Mouse (Mus musculus): ENCODE results near the gene Adgrv1.

Gene Adgrv1

GRCm38 (mm10) chr13:81142268-81142884 lies 490.6 kb downstream of the Adgrv1 start:
- DNase-seq (ENCODE audit: low spot score in 2 of 2), result no peak

GRCm38 (mm10) chr13:81136652-81137422 lies 496.1 kb downstream of the Adgrv1 start:
- peak; percentile 15 to 25 for DNase-seq (ENCODE audit: low spot score in 2 of 2)

- DNase-seq (ENCODE audit: low spot score in 2 of 2), result no peak
Measured at GRCm38 (mm10) chr13:81135953-81136352, 497.0 kb downstream of the Adgrv1 start.

- no peak for DNase-seq (ENCODE audit: low spot score in 2 of 2)
Measured at GRCm38 (mm10) chr13:81134412-81134811, 498.5 kb downstream of the Adgrv1 start.

GRCm38 (mm10) chr13:81133336-81133735 lies 499.6 kb downstream of the Adgrv1 start:
- DNase-seq (ENCODE audit: low spot score in 2 of 2), result no peak

GRCm38 (mm10) chr13:81132691-81133090 lies 500.3 kb downstream of the Adgrv1 start:
- no peak for DNase-seq (ENCODE audit: low spot score in 2 of 2)

GRCm38 (mm10) chr13:81131860-81132259 lies 501.1 kb downstream of the Adgrv1 start:
- no peak for DNase-seq (ENCODE audit: low spot score in 2 of 2)

GRCm38 (mm10) chr13:81130742-81131524 lies 502.0 kb downstream of the Adgrv1 start:
- DNase-seq (ENCODE audit: low spot score in 2 of 2), result no peak

- no peak for DNase-seq (ENCODE audit: low spot score in 2 of 2)
Measured at GRCm38 (mm10) chr13:81125846-81126245, 507.1 kb downstream of the Adgrv1 start.

GRCm38 (mm10) chr13:81122238-81122637 lies 510.7 kb downstream of the Adgrv1 start:
- no peak for DNase-seq (ENCODE audit: low spot score in 2 of 2)

GRCm38 (mm10) chr13:81110479-81110878 lies 522.5 kb downstream of the Adgrv1 start:
- no peak for DNase-seq (ENCODE audit: low spot score in 2 of 2)

GRCm38 (mm10) chr13:81109676-81110075 lies 523.3 kb downstream of the Adgrv1 start:
- no peak for DNase-seq (ENCODE audit: low spot score in 2 of 2)

GRCm38 (mm10) chr13:81108526-81109302 lies 524.2 kb downstream of the Adgrv1 start:
- DNase-seq (ENCODE audit: low spot score in 2 of 2), result peak in 1 of 2 experiments; percentile 21

- DNase-seq (ENCODE audit: low spot score in 2 of 2), result no peak
Measured at GRCm38 (mm10) chr13:81107436-81107835, 525.5 kb downstream of the Adgrv1 start.

GRCm38 (mm10) chr13:81103794-81104193 lies 529.2 kb downstream of the Adgrv1 start:
- DNase-seq (ENCODE audit: low spot score in 2 of 2), result no peak

GRCm38 (mm10) chr13:81096424-81096823 lies 536.5 kb downstream of the Adgrv1 start:
- DNase-seq (ENCODE audit: low spot score in 2 of 2), result no peak

GRCm38 (mm10) chr13:81094513-81094912 lies 538.4 kb downstream of the Adgrv1 start:
- peak in 1 of 2 experiments; percentile 25 for DNase-seq (ENCODE audit: low spot score in 2 of 2)

- DNase-seq (ENCODE audit: low spot score in 2 of 2), result no peak
Measured at GRCm38 (mm10) chr13:81090051-81090836, 542.7 kb downstream of the Adgrv1 start.

- peak; percentile 16 to 40 for DNase-seq (ENCODE audit: low spot score in 2 of 2)
Measured at GRCm38 (mm10) chr13:81086969-81087682, 545.8 kb downstream of the Adgrv1 start.

- DNase-seq (ENCODE audit: low spot score in 2 of 2), result no peak
Measured at GRCm38 (mm10) chr13:81072214-81072613, 560.7 kb downstream of the Adgrv1 start.

Data from left cerebral cortex, adult 9 months (tissue).